Mouse (Mus musculus) adrenal gland, adult 18-20 months (tissue): ENCODE results near the gene Ccna2. TPM values are rescaled to one million over a fixed set of nuclear protein-coding genes. Genes with fewer than 3 reads are reported as not detected.

ENCODE experiments used
- DNase-seq, 2 experiments: peaks; one replicate each; pipeline ENCODE4 v3.0.0; 2021 to 2022; ENCODE audit warnings: low spot score in 2 of 2
- total RNA-seq, 2 experiments: library from RNA; stranded (reverse); gene quantifications; 1 replicate in 1 of 2; 2 replicates in 1 of 2; pipeline ENCODE4 v1.2.3; 2021

Gene Ccna2
- total RNA-seq, 2 experiments from 2014 or later, result 1.3 to 1.5 TPM

DNA sequence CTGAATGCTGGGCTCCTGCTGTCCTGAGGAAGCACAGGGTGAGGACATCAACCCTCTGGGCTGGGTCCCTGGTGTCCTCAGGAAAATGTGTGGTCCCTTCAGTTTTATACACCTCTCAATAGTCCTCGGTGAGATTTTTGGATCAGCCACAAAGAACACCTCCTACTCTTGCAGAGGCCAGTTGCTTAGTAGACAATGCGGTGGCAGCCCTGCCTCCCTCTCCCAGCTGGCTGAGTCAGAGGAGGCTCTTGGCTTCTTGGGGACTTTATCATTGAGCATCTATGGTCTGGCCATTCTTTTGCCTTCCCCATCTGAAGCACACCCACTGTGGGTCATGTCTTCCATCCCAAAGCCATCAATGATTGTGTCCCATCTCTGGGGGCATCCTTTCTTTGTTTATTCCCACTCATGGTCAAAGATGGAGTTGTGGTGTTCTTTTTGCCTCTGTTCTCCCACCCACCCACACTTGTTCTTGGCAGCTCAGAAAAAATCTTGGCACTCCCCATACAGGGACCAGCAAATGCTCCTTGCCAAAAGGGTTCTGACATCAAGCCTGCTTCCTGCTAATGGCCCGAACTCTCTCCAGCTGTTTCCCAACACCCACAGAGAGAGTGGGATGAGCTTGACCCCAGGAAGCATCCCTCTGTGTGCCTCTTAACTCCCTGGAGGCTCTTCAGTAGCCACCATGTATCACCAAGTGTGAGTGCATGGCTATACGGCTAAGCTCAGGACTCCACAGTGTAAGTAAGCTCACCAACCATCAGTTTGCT lies 34.1 kb downstream of the Ccna2 start:
- DNase-seq, result no peak

DNA sequence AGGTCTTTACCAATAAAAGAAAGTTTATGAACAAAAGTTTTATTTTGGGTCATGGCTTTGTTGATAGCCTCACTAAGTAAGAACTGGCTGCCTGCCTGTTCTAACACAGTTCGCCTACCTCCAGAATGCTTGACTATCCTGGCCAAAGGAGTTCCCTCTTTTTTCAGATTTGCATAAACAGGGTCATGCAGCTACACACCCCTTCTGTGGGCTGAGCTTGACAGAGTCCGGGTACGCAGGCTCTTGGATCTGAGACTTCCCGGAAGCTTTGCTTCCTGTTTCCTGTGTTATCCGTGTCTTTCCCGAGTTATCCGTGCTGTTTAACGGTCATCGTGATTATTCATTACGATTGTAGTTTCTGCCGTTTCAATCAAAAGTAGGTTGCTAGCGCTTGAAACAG lies 35.9 kb downstream of the Ccna2 start:
- no peak for DNase-seq

DNA sequence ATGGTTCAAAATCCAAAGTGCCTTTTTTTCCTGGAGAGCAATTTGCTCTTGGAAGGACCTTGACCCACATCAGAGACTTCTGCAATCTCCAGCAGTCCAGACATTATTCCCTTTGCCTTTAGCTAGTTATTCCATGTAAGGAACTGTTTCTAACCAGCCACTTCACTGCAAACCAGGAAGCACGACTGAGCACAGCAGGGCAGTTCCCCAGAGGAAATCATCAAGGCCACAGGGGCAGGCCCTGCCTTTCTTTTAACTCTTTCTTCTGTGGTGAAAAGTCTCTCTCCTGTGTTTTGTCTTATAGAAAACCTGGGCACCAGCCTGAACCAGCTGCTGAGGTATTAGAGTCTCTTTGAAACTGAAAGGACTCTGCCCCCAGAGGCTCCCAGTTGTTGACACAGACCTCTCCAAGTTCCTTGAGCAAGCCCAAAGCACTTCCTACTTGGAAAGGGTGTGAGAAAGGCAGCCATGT lies 38.7 kb downstream of the Ccna2 start:
- no peak for DNase-seq

DNA sequence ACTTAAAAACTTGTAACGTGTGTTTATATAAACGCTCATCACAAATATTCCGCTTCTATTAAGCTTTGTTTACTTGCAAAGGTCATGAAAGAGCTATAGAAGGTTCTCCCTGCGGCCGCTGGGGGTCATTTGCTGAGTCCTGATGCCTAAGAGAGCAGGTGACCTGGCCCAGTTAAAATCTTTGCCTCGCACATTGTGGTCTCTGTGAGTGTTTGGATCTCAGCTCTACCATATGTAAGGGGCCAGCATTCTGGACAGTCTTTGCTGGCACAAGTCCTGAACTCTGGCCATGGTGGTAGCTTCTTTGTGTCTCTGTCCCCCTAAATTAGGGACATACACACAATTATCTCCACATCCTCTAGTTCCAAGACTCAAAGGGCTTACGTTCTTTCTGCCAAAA lies 39.2 kb downstream of the Ccna2 start:
- DNase-seq, result no peak

DNA sequence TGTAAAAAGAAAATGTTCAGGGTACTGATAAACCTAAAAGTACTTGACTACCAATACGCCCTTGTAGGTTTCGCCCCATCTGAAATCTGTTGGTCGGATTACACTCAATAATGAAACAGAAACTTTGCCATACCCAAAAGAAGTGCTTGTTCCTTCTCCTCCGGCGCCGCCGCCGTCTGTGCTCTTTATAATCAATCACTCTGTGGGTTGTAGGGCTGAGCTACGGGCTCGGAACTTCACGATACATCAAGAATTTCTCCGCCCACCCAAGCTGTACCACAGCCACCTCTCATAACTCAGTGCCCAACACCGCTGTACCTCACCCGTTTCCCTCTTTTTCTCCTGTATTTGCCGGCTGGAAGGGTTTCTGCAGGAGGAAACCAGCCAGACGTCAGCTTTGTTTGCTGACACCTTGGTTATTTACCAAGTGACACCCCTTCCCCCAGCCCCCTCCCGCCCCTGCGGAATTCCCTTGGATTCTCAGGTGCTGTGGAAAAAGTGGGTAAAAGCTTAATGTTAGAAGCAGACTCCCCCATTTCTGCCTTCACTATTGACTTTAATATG lies 39.9 kb downstream of the Ccna2 start:
- DNase-seq, result no peak

DNA sequence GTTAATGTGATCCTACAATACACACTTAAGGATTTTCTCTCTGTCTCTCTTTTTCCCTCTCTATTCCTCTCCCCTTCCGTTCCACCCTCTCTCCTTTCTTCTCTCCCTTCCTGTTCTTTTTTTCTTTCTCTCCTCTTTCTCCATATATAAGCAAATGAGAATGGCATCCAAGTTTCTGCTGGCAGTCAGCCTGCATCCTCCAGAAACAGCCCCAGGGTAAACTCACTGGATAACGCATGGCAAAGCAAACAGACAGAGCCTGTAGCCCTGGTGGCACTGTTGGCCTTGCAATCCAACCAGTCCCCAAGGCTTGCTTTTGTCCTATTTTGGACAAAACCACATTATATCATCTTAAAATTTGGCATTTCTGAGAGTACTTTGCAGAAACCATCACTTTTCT lies 40.7 kb downstream of the Ccna2 start:
- DNase-seq, result no peak

DNA sequence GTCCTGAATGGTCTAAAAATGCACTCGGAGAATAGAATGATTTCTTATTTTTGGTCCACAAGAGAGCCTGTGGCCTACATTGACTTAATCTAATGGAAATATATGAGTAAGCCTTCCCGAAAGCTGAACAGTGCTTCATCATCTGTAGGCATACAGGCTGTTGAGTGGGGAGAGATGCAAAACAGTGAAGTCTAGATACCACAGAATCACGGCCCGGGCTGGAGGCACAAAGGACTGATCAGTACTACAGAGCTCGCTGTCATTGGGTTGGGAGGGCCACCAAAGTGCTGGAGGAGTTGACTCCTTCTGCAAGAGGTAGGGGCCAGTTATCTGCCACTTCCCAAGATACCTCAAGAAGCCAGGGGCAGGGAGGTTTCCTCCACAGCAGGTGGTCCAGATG lies 41.2 kb downstream of the Ccna2 start:
- no peak for DNase-seq

DNA sequence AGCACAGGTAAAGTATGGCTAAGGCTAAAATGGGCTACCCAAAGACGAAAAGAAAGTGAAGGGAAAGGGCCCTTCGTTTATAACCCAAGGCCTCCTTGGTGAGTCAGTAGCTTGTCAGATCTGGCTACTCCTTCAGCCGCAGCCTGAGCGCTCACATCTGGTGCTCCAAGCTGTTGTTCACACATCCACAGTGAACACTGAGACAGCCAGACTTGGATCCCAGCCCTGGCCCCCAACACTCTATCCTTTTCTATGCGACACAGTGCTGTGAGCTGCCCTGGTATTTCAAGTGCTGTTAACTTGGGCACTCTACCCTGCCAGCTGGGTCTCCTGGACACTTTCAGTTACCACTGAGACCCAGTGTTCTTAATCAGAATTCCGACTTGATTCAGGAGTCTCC lies 41.6 kb downstream of the Ccna2 start:
- no peak for DNase-seq

DNA sequence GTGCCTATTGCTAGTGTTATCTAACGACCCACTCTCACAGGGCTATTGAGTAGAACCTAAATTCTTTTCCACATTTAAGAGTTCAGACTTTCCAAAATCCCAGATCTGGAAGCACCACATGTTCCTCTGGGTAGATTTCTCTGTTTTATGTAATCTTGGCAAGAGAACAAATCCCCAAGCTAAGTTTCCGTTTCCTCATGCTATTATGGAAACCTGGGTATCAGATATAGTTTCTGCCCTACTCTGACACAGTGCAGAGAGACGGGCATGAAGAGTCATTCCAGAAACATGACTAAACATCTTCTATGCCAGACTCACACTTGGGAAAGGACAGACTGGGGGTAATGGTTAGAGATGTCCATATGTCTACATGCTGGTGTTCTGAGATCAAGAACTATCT lies 47.5 kb downstream of the Ccna2 start:
- DNase-seq, result no peak

DNA sequence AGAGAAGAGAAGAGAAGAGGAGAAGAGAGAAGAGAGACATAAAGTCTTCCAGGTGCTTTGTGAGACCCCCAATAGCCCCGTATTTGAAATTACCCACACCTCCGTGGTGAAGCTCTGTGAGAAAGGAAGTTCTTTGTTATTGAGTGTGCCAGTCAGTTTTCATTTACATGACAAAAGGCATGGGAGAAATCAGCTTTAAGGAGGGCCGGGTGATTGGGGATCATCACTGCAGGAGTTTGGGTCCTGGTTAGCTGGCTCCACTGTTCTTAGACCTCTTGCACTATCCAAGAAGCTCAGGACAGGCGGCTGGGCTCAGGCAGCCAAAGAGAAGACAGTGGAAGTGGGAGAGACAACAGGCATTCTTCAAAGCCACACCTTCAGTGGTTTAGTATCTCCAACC lies 49.8 kb downstream of the Ccna2 start:
- no peak for DNase-seq

DNA sequence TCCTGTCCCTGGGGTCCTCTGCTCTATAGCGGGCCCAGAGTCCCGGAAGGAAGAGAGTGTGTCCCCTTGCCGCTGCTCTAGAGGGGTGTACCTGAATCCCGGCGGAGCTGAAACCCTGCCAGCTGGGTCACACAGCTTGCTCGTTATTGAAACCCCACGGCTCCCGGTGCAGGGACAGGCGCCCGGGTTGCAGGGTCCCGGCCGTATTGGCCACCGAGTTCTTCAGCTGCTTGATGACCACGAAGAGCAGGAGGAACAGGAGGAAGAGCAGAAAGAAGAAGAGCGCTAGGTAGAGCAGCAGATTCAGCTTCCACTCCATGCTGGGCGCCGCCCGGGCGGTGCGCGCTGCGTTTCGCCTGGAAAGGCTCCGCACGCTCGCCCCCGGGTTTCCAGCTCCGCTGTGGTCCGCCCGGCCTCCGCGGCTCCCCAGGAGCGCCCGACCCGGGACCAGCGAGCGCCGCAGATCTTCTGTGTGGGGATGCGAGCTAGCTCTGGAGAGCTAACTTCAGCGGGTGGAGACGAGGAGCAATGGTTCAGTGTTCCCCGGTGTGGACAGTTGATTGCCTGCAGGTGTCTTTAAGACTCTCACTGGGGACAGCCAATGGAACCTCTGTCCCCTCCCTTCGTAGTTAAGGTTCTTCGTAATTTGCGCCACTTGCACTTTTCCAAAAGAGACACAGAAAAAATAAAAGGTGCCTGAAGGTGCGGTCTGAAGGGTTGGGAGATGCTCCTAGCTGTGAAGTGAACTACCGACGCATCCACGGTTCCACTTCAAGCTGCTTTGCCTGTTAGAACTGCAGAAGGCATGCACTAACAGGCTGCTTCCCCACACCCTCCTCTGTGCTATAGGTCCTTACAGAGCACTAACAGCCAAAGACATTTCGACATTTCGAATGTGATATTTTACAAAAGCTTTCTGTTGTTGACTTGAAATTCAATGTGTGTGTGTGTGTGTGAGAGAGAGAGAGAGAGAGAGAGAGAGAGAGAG lies 50.6 kb downstream of the Ccna2 start, which contains the start of gene Gm11549:
Gene Gm11549 (minus strand): TSS at position 741 of the 988 bp plus-strand sequence.
- peak; percentile 27 to 30 for DNase-seq

DNA sequence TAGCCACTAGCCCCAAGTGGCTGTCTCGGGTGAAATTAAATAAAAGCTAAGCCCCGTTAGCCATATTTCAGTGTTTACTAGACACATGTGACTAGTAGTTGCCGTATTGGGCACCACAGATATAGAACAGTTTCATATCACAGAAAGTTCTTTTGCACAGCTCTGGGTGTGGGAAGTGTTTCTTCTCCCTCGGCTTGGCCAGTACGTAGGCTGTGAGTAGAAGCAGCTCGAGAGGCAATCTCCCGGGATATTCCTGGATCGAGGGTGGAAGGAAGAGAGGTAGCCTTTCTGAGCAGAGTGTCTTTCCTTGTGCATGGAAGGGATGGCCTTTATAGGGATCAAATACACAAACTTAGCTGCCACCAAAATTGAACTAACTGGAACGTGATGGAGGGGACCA lies 55.8 kb downstream of the Ccna2 start:
- DNase-seq, result no peak

Other genes with a start within 250 kb of the Ccna2 start
- 100 to 1,000 TPM; 616 to 644 TPM for gene Anxa5, start 96.3 kb downstream of the Ccna2 start, total RNA-seq
- 1 to 10 TPM in 1 of 2 experiments, not detected in 1; 1.5 TPM for gene 1810062G17Rik, start 96.2 kb downstream of the Ccna2 start, total RNA-seq
- gene Gm11549, start 50.3 kb downstream of the Ccna2 start, total RNA-seq, result not detected
- gene Exosc9, start 19.5 kb downstream of the Ccna2 start, total RNA-seq, result 10 to 100 TPM; 26.7 to 31.5 TPM
- 1 to 10 TPM; 6.7 to 7.7 TPM for gene Bbs7, start 41.3 kb upstream of the Ccna2 start, total RNA-seq
- 1 to 10 TPM; 1.6 to 2.6 TPM for gene Trpc3, start 118.0 kb upstream of the Ccna2 start, total RNA-seq